In genomic region chr7:142610627-142611406, GRCm38 (mm10) we compare ENCODE assay signal across 7 mouse cellular contexts. TPM values are rescaled to one million over a fixed set of nuclear protein-coding genes. Genes with fewer than 3 reads are reported as not detected.
A peak's percentile ranks its signal among the peaks of the same experiment; 100 is the strongest.
DNase-seq lines count a peak whose midpoint lies in the region; ATAC-seq lines count a peak whose summit lies in the region.

No protein-coding gene starts in this region.

- no peaks in the 10 kb centered on the region for H3K27me3 ChIP-seq in forebrain, embryonic 15.5 days
- no peaks in the 10 kb centered on the region for H3K27me3 ChIP-seq in hindbrain, embryonic 14.5 days (ENCODE audit: control insufficient read depth, insufficient read depth, low read length)

- no peaks in the 10 kb centered on the region for H3K36me3 ChIP-seq in forebrain, embryonic 15.5 days
- H3K36me3 ChIP-seq in hindbrain, embryonic 14.5 days (replicated peaks; ENCODE audit: control insufficient read depth, insufficient read depth) = no peaks in the 10 kb centered on the region

- WGBS in forebrain, embryonic 15.5 days = 3% methylated on average over 12 of the region's 12 CpGs
- 3% methylated on average over 12 of the region's 12 CpGs for WGBS in hindbrain, embryonic 14.5 days

- no peak overlapping the region for H3K9ac ChIP-seq in forebrain, embryonic 15.5 days (replicated peaks)
- H3K9ac ChIP-seq in hindbrain, embryonic 14.5 days = 0 out of 2 replicates have a peak overlapping the region, but pooled peaks have one; percentile 7

- H3K4me3 ChIP-seq in forebrain, embryonic 15.5 days = no peak overlapping the region; the same call in 1 of the 2 replicates
- no peak overlapping the region for H3K4me3 ChIP-seq in hindbrain, embryonic 14.5 days (replicated peaks; ENCODE audit: low read length)

- peak; percentile 80 for ATAC-seq in forebrain, embryonic 15.5 days (replicated peaks)
- ATAC-seq in hindbrain, embryonic 14.5 days (ENCODE audit: low FRiP score) = peak; percentile 86

- peak; percentile 75 for DNase-seq in WW6 (ENCODE audit: low read depth, low spot score)
- DNase-seq in cerebellum, adult 11-12 months = peak; percentile 28
- peak; percentile 70 for DNase-seq in hindbrain, embryonic 14.5 days (ENCODE audit: low spot score)
- peak; percentile 29 to 30 for DNase-seq in left cerebral cortex, postnatal 36 days (ENCODE audit: low spot score in 2 of 2)
- DNase-seq in mesoderm, embryonic 11.5 days (ENCODE audit: low read depth, low spot score) = peak; percentile 90
- DNase-seq in spleen, postnatal 10 days (ENCODE audit: low spot score in 2 of 2) = peak; percentile 49 to 73

- no peaks in the 10 kb centered on the region for H3K9me3 ChIP-seq in forebrain, embryonic 15.5 days
- H3K9me3 ChIP-seq in hindbrain, embryonic 14.5 days (ENCODE audit: control insufficient read depth, low read length) = no peaks in the 10 kb centered on the region

- intact Hi-C loops in left cerebral cortex, postnatal 36 days (cut with DNase I) = loop anchor here (1.0 kb wide), 1 partner anchor 61 kb away; no protein-coding TSS in a partner anchor

- peaks cover 8% of the 10 kb centered on the region for H3K4me1 ChIP-seq in forebrain, embryonic 15.5 days
- H3K4me1 ChIP-seq in hindbrain, embryonic 14.5 days (replicated peaks; ENCODE audit: control insufficient read depth, insufficient read depth, low read length) = peaks cover 6% of the 10 kb centered on the region

- H3K4me2 ChIP-seq in forebrain, embryonic 15.5 days (replicated peaks) = peak overlapping the region; percentile 26
- peak overlapping the region; percentile 32; the same call in 1 of the 2 replicates for H3K4me2 ChIP-seq in hindbrain, embryonic 14.5 days (replicated peaks)

- H3K27ac ChIP-seq in forebrain, embryonic 15.5 days (replicated peaks) = 0 out of 2 replicates have a peak overlapping the region, but pooled peaks have one; percentile 4
- peak overlapping the region; percentile 64 for H3K27ac ChIP-seq in hindbrain, embryonic 14.5 days

RNA-seq across cellular contexts. Expression of gene Igf2, which starts 55.8 kb away (rescaled TPM):
- 60.0 and 64.7 TPM in 2 replicates for polyA plus RNA-seq in forebrain, embryonic 15.5 days (2015; fragmentation: Nextera tagmentation; extraction: Ambion mirVana)
- polyA plus RNA-seq in hindbrain, embryonic 14.5 days (2014; fragmentation: Nextera tagmentation; extraction: Ambion mirVana) = 141 and 194 TPM in 2 replicates
- total RNA-seq in left cerebral cortex, postnatal 36 days (2021) = 100 to 1,000 TPM in 1 of 2 experiments, 10 to 100 TPM in 1; 66.5 to 109 TPM

RNA-seq across cellular contexts. Expression of gene Gm49394, which starts 58.9 kb away (rescaled TPM):
- 0.04 and 0.11 TPM in 2 replicates for polyA plus RNA-seq in forebrain, embryonic 15.5 days (2015; fragmentation: Nextera tagmentation; extraction: Ambion mirVana)
- not detected in 2 replicates for polyA plus RNA-seq in hindbrain, embryonic 14.5 days (2014; fragmentation: Nextera tagmentation; extraction: Ambion mirVana)
- not detected for total RNA-seq in left cerebral cortex, postnatal 36 days (2021)

Comparison
In these comparisons a context has a peak if more than half of its experiments do, and no peak if none do; other contexts are left out.
1. DNase-seq: peak in every context shown above with its lines; median percentile 90 in mesoderm, embryonic 11.5 days; 75 in WW6; 70 in hindbrain, embryonic 14.5 days; 61 in spleen, postnatal 10 days; 30 in left cerebral cortex, postnatal 36 days; 28 in cerebellum, adult 11-12 months.